Mouse (Mus musculus): ENCODE results near the gene Ccdc117. TPM values are rescaled to one million over a fixed set of nuclear protein-coding genes. Genes with fewer than 3 reads are reported as not detected.
"Not testable (repeated sequence)": the region's sequence is repeated elsewhere in the genome, so short reads cannot be mapped to it uniquely, and the experiment has no call there.

Gene Ccdc117
- polyA plus RNA-seq, 1 experiment from 2014 or later, result 13.0 TPM

GRCm38 (mm10) chr11:5516617-5517016 is 25.4 kb downstream of the Ccdc117 start:
- Histone ChIP-seq H3K4me1 (ENCODE audit: control insufficient read depth, insufficient read depth, low read length) (peaks cover 6% of the 10 kb centered on the region), H3K9ac (ENCODE audit: low read length) (no peak overlapping the region), H3K4me3 (ENCODE audit: low read length) (no peak overlapping the region), H3K4me2 (ENCODE audit: low read depth, low read length) (no peak overlapping the region), H3K27ac (ENCODE audit: low read length) (no peak overlapping the region), H3K27me3 (ENCODE audit: control insufficient read depth, insufficient read depth, low read length) (no peaks in the 10 kb centered on the region), H3K36me3 (ENCODE audit: control insufficient read depth, insufficient read depth) (no peaks in the 10 kb centered on the region), H3K9me3 (replicated peaks; ENCODE audit: control insufficient read depth, low read length) (no peaks in the 10 kb centered on the region)
- WGBS, result 91% methylated on average over 14 of the region's 14 CpGs
- no peak for ATAC-seq (replicated peaks; ENCODE audit: extremely low read depth, insufficient read depth, low FRiP score)

- Histone ChIP-seq H3K36me3 (ENCODE audit: control insufficient read depth, insufficient read depth) (no peaks in the 10 kb centered on the region), H3K9ac (ENCODE audit: low read length) (no peak overlapping the region), H3K27me3 (ENCODE audit: control insufficient read depth, insufficient read depth, low read length) (no peaks in the 10 kb centered on the region), H3K4me3 (ENCODE audit: low read length) (no peak overlapping the region), H3K4me1 (ENCODE audit: control insufficient read depth, insufficient read depth, low read length) (peaks cover 6% of the 10 kb centered on the region), H3K27ac (ENCODE audit: low read length) (no peak overlapping the region), H3K9me3 (replicated peaks; ENCODE audit: control insufficient read depth, low read length) (no peaks in the 10 kb centered on the region), H3K4me2 (ENCODE audit: low read depth, low read length) (no peak overlapping the region)
- WGBS, result 75% methylated on average over 7 of the region's 7 CpGs
- no peak for ATAC-seq (replicated peaks; ENCODE audit: extremely low read depth, insufficient read depth, low FRiP score)
These were observed 25.8 kb downstream of the Ccdc117 start for GRCm38 (mm10) chr11:5516151-5516550.

- WGBS, result 81% methylated on average over 6 of the region's 6 CpGs
These were observed 26.3 kb downstream of the Ccdc117 start for GRCm38 (mm10) chr11:5515655-5516054.

DNA sequence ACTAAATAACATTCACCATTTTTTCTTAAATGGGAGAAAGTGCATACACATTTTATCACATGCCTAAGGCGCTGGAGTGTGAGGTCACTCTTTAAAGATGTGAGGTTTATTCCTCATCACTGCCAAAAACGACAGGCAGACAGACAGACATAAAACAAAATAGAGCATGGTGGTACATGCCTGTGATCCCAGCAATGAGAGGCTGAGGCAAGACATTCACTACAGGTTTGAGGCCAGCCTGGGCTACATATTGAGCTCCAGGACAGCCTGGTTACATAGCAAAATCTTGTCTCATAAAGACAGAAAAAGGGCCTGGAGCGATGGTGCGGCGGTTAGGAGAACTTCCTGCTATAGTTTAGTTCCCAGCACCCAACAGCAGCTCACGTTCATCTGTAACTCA is 26.8 kb downstream of the Ccdc117 start:
- no peak for ATAC-seq (replicated peaks; ENCODE audit: extremely low read depth, insufficient read depth, low FRiP score)
- no peak overlapping the region for H3K4me3 ChIP-seq (ENCODE audit: low read length)
- no peaks in the 10 kb centered on the region for H3K36me3 ChIP-seq (ENCODE audit: control insufficient read depth, insufficient read depth)
- H3K4me1 ChIP-seq (ENCODE audit: control insufficient read depth, insufficient read depth, low read length), result peaks cover 8% of the 10 kb centered on the region
- no peaks in the 10 kb centered on the region for H3K9me3 ChIP-seq (replicated peaks; ENCODE audit: control insufficient read depth, low read length)
- H3K27ac ChIP-seq (ENCODE audit: low read length), result no peak overlapping the region
- no peak overlapping the region for H3K9ac ChIP-seq (ENCODE audit: low read length)
- H3K4me2 ChIP-seq (ENCODE audit: low read depth, low read length), result no peak overlapping the region
- WGBS, result 73% methylated on average over 6 of the region's 6 CpGs
- H3K27me3 ChIP-seq (ENCODE audit: control insufficient read depth, insufficient read depth, low read length), result no peaks in the 10 kb centered on the region

More at GRCm38 (mm10) chr11:5515655-5516054, 26.3 kb downstream of the Ccdc117 start:
- Histone ChIP-seq H3K9ac (ENCODE audit: low read length) (no peak overlapping the region), H3K4me1 (ENCODE audit: control insufficient read depth, insufficient read depth, low read length) (peaks cover 6% of the 10 kb centered on the region), H3K4me3 (ENCODE audit: low read length) (no peak overlapping the region), H3K27ac (ENCODE audit: low read length) (no peak overlapping the region), H3K27me3 (ENCODE audit: control insufficient read depth, insufficient read depth, low read length) (no peaks in the 10 kb centered on the region), H3K36me3 (ENCODE audit: control insufficient read depth, insufficient read depth) (no peaks in the 10 kb centered on the region), H3K4me2 (ENCODE audit: low read depth, low read length) (no peak overlapping the region), H3K9me3 (replicated peaks; ENCODE audit: control insufficient read depth, low read length) (no peaks in the 10 kb centered on the region)
- ATAC-seq (replicated peaks; ENCODE audit: extremely low read depth, insufficient read depth, low FRiP score), result no peak

DNA sequence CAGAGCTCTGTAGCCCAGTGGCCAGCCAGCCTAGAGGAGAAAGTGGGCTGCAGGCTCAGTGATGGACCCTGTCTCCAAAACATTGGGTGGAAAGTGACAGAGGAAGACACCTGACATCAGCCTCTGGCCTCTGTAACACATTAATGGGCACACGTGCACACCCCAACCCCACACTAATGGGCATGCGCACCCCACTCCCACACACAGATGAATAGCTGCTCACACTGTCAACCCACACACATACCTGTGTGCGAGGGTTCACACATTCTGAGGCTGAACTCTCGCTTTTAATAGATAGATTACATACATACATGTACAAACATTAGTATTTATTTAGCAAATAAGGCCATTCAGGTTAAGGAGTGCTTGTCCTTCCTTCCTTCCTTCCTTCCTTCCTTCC is 27.9 kb downstream of the Ccdc117 start:
- H3K36me3 ChIP-seq (ENCODE audit: control insufficient read depth, insufficient read depth), result no peaks in the 10 kb centered on the region
- no peak for ATAC-seq (replicated peaks; ENCODE audit: extremely low read depth, insufficient read depth, low FRiP score)
- H3K27me3 ChIP-seq (ENCODE audit: control insufficient read depth, insufficient read depth, low read length), result no peaks in the 10 kb centered on the region
- no peak overlapping the region for H3K27ac ChIP-seq (ENCODE audit: low read length)
- 86% methylated on average over 4 of the region's 4 CpGs for WGBS
- H3K9me3 ChIP-seq (replicated peaks; ENCODE audit: control insufficient read depth, low read length), result no peaks in the 10 kb centered on the region
- H3K4me2 ChIP-seq (ENCODE audit: low read depth, low read length), result no peak overlapping the region
- no peak overlapping the region for H3K4me3 ChIP-seq (ENCODE audit: low read length)
- no peak overlapping the region for H3K9ac ChIP-seq (ENCODE audit: low read length)
- H3K4me1 ChIP-seq (ENCODE audit: control insufficient read depth, insufficient read depth, low read length), result 0 out of 2 replicates have a peak, but pooled peaks cover 3% of the 10 kb centered on the region

GRCm38 (mm10) chr11:5512961-5513360 is 29.0 kb downstream of the Ccdc117 start:
- no peak for ATAC-seq (replicated peaks; ENCODE audit: extremely low read depth, insufficient read depth, low FRiP score)
- Histone ChIP-seq H3K4me2 (ENCODE audit: low read depth, low read length) (no peak overlapping the region), H3K9me3 (replicated peaks; ENCODE audit: control insufficient read depth, low read length) (no peaks in the 10 kb centered on the region), H3K27me3 (ENCODE audit: control insufficient read depth, insufficient read depth, low read length) (no peaks in the 10 kb centered on the region), H3K9ac (ENCODE audit: low read length) (no peak overlapping the region), H3K4me1 (ENCODE audit: control insufficient read depth, insufficient read depth, low read length) (0 out of 2 replicates have a peak, but pooled peaks cover 3% of the 10 kb centered on the region), H3K36me3 (ENCODE audit: control insufficient read depth, insufficient read depth) (no peaks in the 10 kb centered on the region), H3K4me3 (ENCODE audit: low read length) (no peak overlapping the region), H3K27ac (ENCODE audit: low read length) (no peak overlapping the region)
- WGBS, result 83% methylated on average over 8 of the region's 8 CpGs

DNA sequence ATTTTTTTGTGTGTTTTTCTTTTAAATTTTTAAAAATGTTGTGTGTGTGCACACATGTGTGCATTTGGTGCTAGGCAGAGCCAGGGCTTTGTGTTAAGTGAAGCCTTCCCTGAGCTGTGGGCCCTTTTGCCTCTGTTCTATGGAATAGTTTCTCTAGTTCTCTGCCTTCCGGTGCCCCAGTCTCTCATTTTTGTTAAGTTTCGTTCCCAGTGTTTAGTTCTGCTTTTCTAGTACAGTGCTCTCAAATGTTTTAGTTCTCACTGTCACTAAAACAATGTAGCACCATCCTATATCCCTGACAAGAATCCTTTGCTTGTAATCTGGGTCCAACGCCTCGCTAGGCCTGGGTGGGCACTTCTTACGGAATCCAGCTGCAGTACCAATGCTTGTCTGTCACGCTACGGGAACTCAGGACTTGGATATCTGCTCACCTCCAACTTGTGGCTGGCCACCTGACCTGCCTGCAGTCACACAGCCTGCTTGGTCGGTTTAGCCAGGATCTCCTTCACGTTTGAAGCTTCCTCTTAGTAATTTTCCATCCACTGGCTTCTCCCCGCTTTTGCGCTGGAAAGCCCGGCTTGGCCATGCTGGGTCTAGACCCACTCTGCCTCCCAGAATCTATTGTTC is 29.8 kb downstream of the Ccdc117 start:
- WGBS, result 63% methylated on average over 12 of the region's 12 CpGs
- H3K27ac ChIP-seq (ENCODE audit: low read length), result peak overlapping the region; percentile 24; the same call in 1 of the 2 replicates

DNA sequence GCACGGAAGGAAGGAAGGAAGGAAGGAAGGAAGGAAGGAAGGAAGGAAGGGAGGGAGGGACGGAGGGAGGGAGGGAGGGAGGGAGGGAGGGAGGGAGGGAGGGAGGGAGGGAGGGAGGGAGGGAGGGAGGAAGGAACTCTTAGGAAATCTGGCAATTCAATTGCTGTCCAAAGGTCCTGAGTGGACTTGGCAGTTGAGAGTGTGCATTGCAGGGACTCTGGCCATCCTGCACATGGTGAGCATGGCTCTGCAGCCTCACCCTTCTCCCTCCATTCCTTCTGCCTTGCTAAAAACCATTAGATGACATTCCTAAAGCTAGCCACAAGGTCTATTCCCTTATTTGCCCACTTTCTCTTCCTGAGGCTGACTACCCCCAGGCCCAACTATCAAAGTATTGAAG is 31.3 kb downstream of the Ccdc117 start:
- H3K27me3 ChIP-seq (ENCODE audit: control insufficient read depth, insufficient read depth, low read length); H3K9me3 ChIP-seq (replicated peaks; ENCODE audit: control insufficient read depth, low read length); H3K4me2 ChIP-seq (ENCODE audit: low read depth, low read length); H3K36me3 ChIP-seq (ENCODE audit: control insufficient read depth, insufficient read depth); H3K4me1 ChIP-seq (ENCODE audit: control insufficient read depth, insufficient read depth, low read length); H3K9ac ChIP-seq (ENCODE audit: low read length); ATAC-seq (replicated peaks; ENCODE audit: extremely low read depth, insufficient read depth, low FRiP score); H3K4me3 ChIP-seq (ENCODE audit: low read length); H3K27ac ChIP-seq (ENCODE audit: low read length): not testable (repeated sequence)
- WGBS, result no CpG with 5 or more reads among the region's 2 CpGs

More for the DNA sequence above, 29.8 kb downstream of the Ccdc117 start:
- ATAC-seq (replicated peaks; ENCODE audit: extremely low read depth, insufficient read depth, low FRiP score), result no peak
- Histone ChIP-seq H3K4me2 (ENCODE audit: low read depth, low read length) (no peak overlapping the region), H3K4me3 (ENCODE audit: low read length) (no peak overlapping the region), H3K36me3 (ENCODE audit: control insufficient read depth, insufficient read depth) (no peaks in the 10 kb centered on the region), H3K9me3 (replicated peaks; ENCODE audit: control insufficient read depth, low read length) (no peaks in the 10 kb centered on the region), H3K27me3 (ENCODE audit: control insufficient read depth, insufficient read depth, low read length) (no peaks in the 10 kb centered on the region), H3K9ac (ENCODE audit: low read length) (no peak overlapping the region), H3K4me1 (ENCODE audit: control insufficient read depth, insufficient read depth, low read length) (0 out of 2 replicates have a peak, but pooled peaks cover 3% of the 10 kb centered on the region)

DNA sequence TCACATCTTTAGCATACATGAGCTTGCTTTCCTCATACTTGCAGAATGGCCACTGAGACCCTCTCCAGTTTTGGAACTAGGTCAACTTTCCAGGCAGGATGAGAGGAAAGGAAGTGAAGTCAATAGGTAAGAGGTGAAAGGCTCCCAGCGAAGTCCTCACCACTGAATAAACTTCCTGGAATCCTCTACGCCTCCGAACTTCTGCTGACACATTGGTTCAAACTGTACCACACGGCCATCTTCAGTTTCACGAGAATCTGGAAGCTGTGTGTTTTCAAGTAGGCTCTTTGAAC is 31.9 kb downstream of the Ccdc117 start:
- no peaks in the 10 kb centered on the region for H3K27me3 ChIP-seq (ENCODE audit: control insufficient read depth, insufficient read depth, low read length)
- peak overlapping the region; percentile 52 for H3K27ac ChIP-seq (ENCODE audit: low read length)
- no peak for ATAC-seq (replicated peaks; ENCODE audit: extremely low read depth, insufficient read depth, low FRiP score)
- H3K4me1 ChIP-seq (ENCODE audit: control insufficient read depth, insufficient read depth, low read length), result peaks cover 6% of the 10 kb centered on the region; the same call in 1 of the 2 replicates
- WGBS, result 54% methylated on average over 5 of the region's 5 CpGs
- no peak overlapping the region for H3K4me3 ChIP-seq (ENCODE audit: low read length)
- no peak overlapping the region for H3K4me2 ChIP-seq (ENCODE audit: low read depth, low read length)
- H3K36me3 ChIP-seq (ENCODE audit: control insufficient read depth, insufficient read depth), result no peaks in the 10 kb centered on the region
- H3K9me3 ChIP-seq (replicated peaks; ENCODE audit: control insufficient read depth, low read length), result no peaks in the 10 kb centered on the region
- no peak overlapping the region for H3K9ac ChIP-seq (ENCODE audit: low read length)
